24 mouse cellular contexts compared by ENCODE assay signal in the genomic region with DNA sequence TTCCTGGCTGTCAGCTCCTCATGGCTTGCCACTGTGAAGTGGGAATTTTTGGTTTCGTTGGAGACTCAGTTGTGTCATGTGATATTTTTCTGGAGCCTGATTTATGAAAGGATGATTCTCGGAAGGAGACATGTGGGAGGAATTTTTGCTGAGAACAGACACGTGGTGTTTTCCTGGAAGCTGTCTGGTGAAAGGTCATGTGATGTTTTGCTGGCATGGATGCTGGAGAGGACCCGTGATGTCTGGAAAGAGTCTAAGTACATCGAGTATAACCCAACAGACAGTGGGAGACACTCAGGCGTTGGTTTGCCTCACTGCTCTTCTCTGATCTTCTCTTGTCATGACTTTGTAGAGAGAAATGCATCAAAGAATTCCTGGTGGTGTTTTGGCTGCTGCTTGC.
"Had no signal": no experiment of that assay in that cellular context is flagged by ENCODE, and none has a peak within 500 bp of the region (broad histone marks: within the 10 kb centered on the region; RNA-seq: fewer than 3 reads in every experiment).

No protein-coding gene starts in this region.

- ATAC-seq: forebrain, embryonic 15.5 days; forebrain, postnatal 0 days; hindbrain, postnatal 0 days; intestine, embryonic 16.5 days; liver, embryonic 12.5 days had no signal

- H3K27me3 ChIP-seq: forebrain, embryonic 15.5 days; heart, embryonic 13.5 days; heart, embryonic 15.5 days; hindbrain, embryonic 13.5 days; hindbrain, embryonic 15.5 days; kidney, embryonic 15.5 days; limb, embryonic 13.5 days; limb, embryonic 15.5 days had no signal

- DNase-seq: forebrain, postnatal 0 days; gastrocnemius, postnatal 14 days; gastrocnemius, postnatal 36 days; heart, adult 18-20 months; heart, postnatal 14 days; heart, postnatal 36 days; kidney, adult 11 months; layer of hippocampus, adult 9-11 months; layer of hippocampus, postnatal 36 days; left cerebral cortex, postnatal 4 days had no signal

- H3K4me1 ChIP-seq: forebrain, embryonic 15.5 days; heart, embryonic 10.5 days; heart, embryonic 13.5 days; heart, embryonic 15.5 days; hindbrain, embryonic 13.5 days; hindbrain, embryonic 15.5 days; limb, embryonic 13.5 days; limb, embryonic 15.5 days; liver, embryonic 12.5 days had no signal

- H3K36me3 ChIP-seq: forebrain, embryonic 15.5 days; heart, embryonic 10.5 days; heart, embryonic 13.5 days; heart, embryonic 15.5 days; hindbrain, embryonic 13.5 days; hindbrain, embryonic 15.5 days; kidney, embryonic 15.5 days; limb, embryonic 13.5 days; limb, embryonic 15.5 days; liver, embryonic 12.5 days had no signal

- H3K9ac ChIP-seq: forebrain, embryonic 15.5 days; forebrain, postnatal 0 days; heart, embryonic 13.5 days; heart, embryonic 15.5 days; hindbrain, embryonic 13.5 days; hindbrain, embryonic 15.5 days; kidney, embryonic 15.5 days; limb, embryonic 13.5 days; limb, embryonic 15.5 days; liver, embryonic 12.5 days; liver, embryonic 14.5 days had no signal

- H3K4me2 ChIP-seq: forebrain, embryonic 15.5 days; heart, embryonic 13.5 days; heart, embryonic 15.5 days; hindbrain, embryonic 13.5 days; hindbrain, embryonic 15.5 days; kidney, embryonic 15.5 days; limb, embryonic 13.5 days; limb, embryonic 15.5 days; liver, embryonic 12.5 days had no signal

- H3K4me3 ChIP-seq: forebrain, embryonic 15.5 days; heart, embryonic 10.5 days; heart, embryonic 13.5 days; heart, embryonic 15.5 days; hindbrain, embryonic 13.5 days; hindbrain, embryonic 15.5 days; kidney, embryonic 15.5 days; limb, embryonic 13.5 days; limb, embryonic 15.5 days; liver, embryonic 12.5 days had no signal

- H3K9me3 ChIP-seq: forebrain, embryonic 15.5 days; heart, embryonic 10.5 days; heart, embryonic 15.5 days; hindbrain, embryonic 13.5 days; hindbrain, embryonic 15.5 days; kidney, embryonic 15.5 days; limb, embryonic 15.5 days; liver, embryonic 12.5 days had no signal

- H3K27ac ChIP-seq: forebrain, embryonic 15.5 days; heart, embryonic 10.5 days; heart, embryonic 13.5 days; heart, embryonic 15.5 days; hindbrain, embryonic 13.5 days; hindbrain, embryonic 15.5 days; hindbrain, postnatal 0 days; kidney, embryonic 15.5 days; kidney, postnatal 0 days; limb, embryonic 13.5 days; limb, embryonic 15.5 days; liver, embryonic 12.5 days; liver, embryonic 14.5 days had no signal
